ENCODE assay signal across 8 mouse cellular contexts in the genomic region with DNA sequence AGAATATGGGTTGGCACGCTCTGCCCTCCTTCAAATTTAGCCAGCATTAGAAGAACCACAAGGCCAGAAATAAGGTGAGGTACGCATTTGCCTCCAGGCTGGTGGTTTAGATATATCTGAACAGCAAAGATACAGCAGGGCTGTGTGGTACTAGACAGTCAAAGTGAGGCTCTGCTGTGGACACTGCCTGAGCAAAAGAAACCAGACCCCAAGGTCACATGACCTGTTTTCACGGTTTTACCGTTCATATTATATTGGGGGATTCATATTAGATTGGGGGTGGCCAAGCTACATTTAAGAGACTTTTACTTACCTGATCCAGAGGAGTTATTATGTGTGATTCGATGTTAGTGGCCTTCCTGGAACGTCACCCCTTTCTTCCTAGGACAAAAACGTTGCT. TPM values are rescaled to one million over a fixed set of nuclear protein-coding genes. Genes with fewer than 3 reads are reported as not detected.
A peak's percentile ranks its signal among the peaks of the same experiment; 100 is the strongest.
DNase-seq lines count a peak whose midpoint lies in the region; ATAC-seq and TF ChIP-seq lines count a peak whose summit lies in the region.

No protein-coding gene starts in this region.

- H3K27me3 ChIP-seq in heart, embryonic 12.5 days (replicated peaks), result no peaks in the 10 kb centered on the region
- H3K27me3 ChIP-seq in ES-Bruce4 (ENCODE audit: control insufficient read depth, insufficient read depth, low read length, poor library complexity, severe bottlenecking), result 0 out of 2 replicates have a peak, but pooled peaks cover 2% of the 10 kb centered on the region
- peaks cover 11% of the 10 kb centered on the region for H3K27me3 ChIP-seq in forebrain, embryonic 13.5 days
- H3K27me3 ChIP-seq in liver, embryonic 14.5 days (ENCODE audit: control insufficient read depth, insufficient read depth, low read length), result no peaks in the 10 kb centered on the region

- no peaks in the 10 kb centered on the region for H3K9me3 ChIP-seq in heart, embryonic 12.5 days (replicated peaks)
- no peaks in the 10 kb centered on the region for H3K9me3 ChIP-seq in ES-Bruce4 (replicated peaks; ENCODE audit: control insufficient read depth, insufficient read depth, low read length, poor library complexity, severe bottlenecking)
- H3K9me3 ChIP-seq in forebrain, embryonic 13.5 days (replicated peaks), result no peaks in the 10 kb centered on the region
- H3K9me3 ChIP-seq in liver, embryonic 14.5 days (ENCODE audit: control insufficient read depth, low read length), result no peaks in the 10 kb centered on the region

- peaks cover 34% of the 10 kb centered on the region for H3K4me1 ChIP-seq in heart, embryonic 12.5 days (replicated peaks)
- H3K4me1 ChIP-seq in ES-Bruce4 (ENCODE audit: control insufficient read depth, insufficient read depth, low read length), result no peaks in the 10 kb centered on the region
- H3K4me1 ChIP-seq in forebrain, embryonic 13.5 days, result peaks cover 12% of the 10 kb centered on the region
- peaks cover 27 to 49% of the 10 kb centered on the region in 2 experiments for H3K4me1 ChIP-seq in liver, embryonic 14.5 days (replicated peaks; ENCODE audit: control insufficient read depth in 2 of 2, insufficient read depth in 2 of 2, low read length in 1 of 2)

- no peak for TF ChIP-seq POLR2A in ES-Bruce4 (IDR thresholded peaks at IDR 0.05; ENCODE audit: insufficient read depth, low read length)

- TF ChIP-seq EP300 in ES-Bruce4 (IDR thresholded peaks at IDR 0.05; ENCODE audit: insufficient read depth, low read depth, low read length), result no peak
- no peak for TF ChIP-seq EP300 in liver, embryonic 14.5 days (IDR thresholded peaks at IDR 0.05; ENCODE audit: low read depth)

- H3K4me2 ChIP-seq in heart, embryonic 12.5 days, result peak overlapping the region; percentile 91
- H3K4me2 ChIP-seq in forebrain, embryonic 13.5 days, result peak overlapping the region; percentile 66
- peak overlapping the region; percentile 97 for H3K4me2 ChIP-seq in liver, embryonic 14.5 days (ENCODE audit: low read depth)

- H3K9ac ChIP-seq in heart, embryonic 12.5 days, result peak overlapping the region; percentile 74
- H3K9ac ChIP-seq in ES-Bruce4 (ENCODE audit: low read depth, poor library complexity, severe bottlenecking), result peak overlapping the region; percentile 16
- H3K9ac ChIP-seq in forebrain, embryonic 13.5 days, result peak overlapping the region; percentile 52
- H3K9ac ChIP-seq in liver, embryonic 14.5 days (replicated peaks), result peak overlapping the region; percentile 94

- ATAC-seq in heart, embryonic 12.5 days (ENCODE audit: insufficient number of reproducible peaks, low FRiP score), result 0 out of 2 replicates have a peak, but pooled peaks have one; percentile 27
- no peak; the same call in 1 of the 2 replicates for ATAC-seq in forebrain, embryonic 13.5 days
- peak; percentile 32 for ATAC-seq in liver, embryonic 14.5 days (ENCODE audit: insufficient read depth)

- TF ChIP-seq CTCF in ES-Bruce4 (IDR thresholded peaks at IDR 0.05; ENCODE audit: low read depth, low read length), result no peak
- TF ChIP-seq CTCF in liver, embryonic 14.5 days (IDR thresholded peaks at IDR 0.05; ENCODE audit: low read depth), result no peak

- WGBS in heart, embryonic 12.5 days, result 24% methylated on average over 7 of the region's 7 CpGs
- WGBS in forebrain, embryonic 13.5 days, result 38% methylated on average over 7 of the region's 7 CpGs
- WGBS in liver, embryonic 14.5 days (ENCODE audit: insufficient replicate concordance), result 5% methylated on average over 7 of the region's 7 CpGs

- no peak for DNase-seq in heart, adult 18-20 months
- DNase-seq in liver, embryonic 14.5 days (ENCODE audit: low read depth in 3 of 3, low spot score in 3 of 3), result no peak
- DNase-seq in right cerebral cortex, postnatal 36 days (ENCODE audit: low spot score in 2 of 2), result no peak
- no peak for DNase-seq in kidney, adult 18-20 months
- DNase-seq in gastrocnemius, adult 8-10 months (ENCODE audit: low spot score in 2 of 2), result no peak

- peak overlapping the region; percentile 57 for H3K4me3 ChIP-seq in heart, embryonic 12.5 days
- no peak overlapping the region for H3K4me3 ChIP-seq in ES-Bruce4 (ENCODE audit: low read depth, low read length)
- H3K4me3 ChIP-seq in forebrain, embryonic 13.5 days, result peak overlapping the region; percentile 41
- peak overlapping the region; percentile 73 to 75 for H3K4me3 ChIP-seq in liver, embryonic 14.5 days (ENCODE audit: insufficient read depth in 1 of 2, low read depth in 2 of 2, low read length in 2 of 2)

- peaks cover 9% of the 10 kb centered on the region; the same call in 1 of the 2 replicates for H3K36me3 ChIP-seq in heart, embryonic 12.5 days
- no peaks in the 10 kb centered on the region for H3K36me3 ChIP-seq in ES-Bruce4 (ENCODE audit: control insufficient read depth, insufficient read depth, low read length, poor library complexity, severe bottlenecking)
- H3K36me3 ChIP-seq in forebrain, embryonic 13.5 days (ENCODE audit: poor library complexity, severe bottlenecking), result no peaks in the 10 kb centered on the region
- H3K36me3 ChIP-seq in liver, embryonic 14.5 days (replicated peaks; ENCODE audit: control insufficient read depth, insufficient read depth, low read depth), result peaks cover 7% of the 10 kb centered on the region

- peak overlapping the region; percentile 70 for H3K27ac ChIP-seq in heart, embryonic 12.5 days (ENCODE audit: poor library complexity, severe bottlenecking)
- H3K27ac ChIP-seq in ES-Bruce4 (ENCODE audit: insufficient read depth, low read length), result no peak overlapping the region
- H3K27ac ChIP-seq in forebrain, embryonic 13.5 days, result no peak overlapping the region
- H3K27ac ChIP-seq in liver, embryonic 14.5 days, result peak overlapping the region; percentile 72

RNA-seq across cellular contexts. Expression of a gene that starts 0.7 kb away (rescaled TPM):
- 7.6 and 7.7 TPM in 2 replicates for polyA plus RNA-seq in heart, embryonic 12.5 days (2016; fragmentation: Nextera tagmentation; extraction: Ambion mirVana)
- total RNA-seq in heart, adult 18-20 months (2021), result 10 to 100 TPM; 13.2 to 18.6 TPM
- 18.5 and 20.1 TPM in 2 replicates for polyA plus RNA-seq in ES-Bruce4 (2011; ENCODE audit: insufficient read depth, insufficient read length, low read depth, missing spikeins)
- 1.6 and 1.9 TPM in 2 replicates for polyA plus RNA-seq in forebrain, embryonic 13.5 days (2015; fragmentation: Nextera tagmentation; extraction: Ambion mirVana)
- polyA plus RNA-seq in liver, embryonic 14.5 days (2012; rRNA removed), result 7.6 and 10.4 TPM in 2 replicates
- 15.1 and 16.6 TPM in 2 replicates for polyA plus RNA-seq in liver, embryonic 14.5 days (2014; fragmentation: Nextera tagmentation; extraction: Ambion mirVana)
- total RNA-seq in gastrocnemius, adult 8-10 months (2022), result 10 to 100 TPM; 12.0 to 13.7 (median 12.9) TPM

RNA-seq across cellular contexts. Expression of a gene that starts 31.2 kb away (rescaled TPM):
- 0.09 and 0.22 TPM in 2 replicates for polyA plus RNA-seq in heart, embryonic 12.5 days (2016; fragmentation: Nextera tagmentation; extraction: Ambion mirVana)
- 1 to 10 TPM; 2.5 to 3.5 TPM for total RNA-seq in heart, adult 18-20 months (2021)
- 0.27 TPM in 1 of 2 replicates, not detected in the other for polyA plus RNA-seq in ES-Bruce4 (2011; ENCODE audit: insufficient read depth, insufficient read length, low read depth, missing spikeins)
- 0.08 TPM in 1 of 2 replicates, not detected in the other for polyA plus RNA-seq in forebrain, embryonic 13.5 days (2015; fragmentation: Nextera tagmentation; extraction: Ambion mirVana)
- 0.10 and 0.16 TPM in 2 replicates for polyA plus RNA-seq in liver, embryonic 14.5 days (2012; rRNA removed)
- polyA plus RNA-seq in liver, embryonic 14.5 days (2014; fragmentation: Nextera tagmentation; extraction: Ambion mirVana), result 0.29 and 0.34 TPM in 2 replicates
- total RNA-seq in gastrocnemius, adult 8-10 months (2022), result under 1 TPM in 3 of 4 experiments, not detected in 1; 0.13 to 0.21 (median 0.17) TPM

RNA-seq across cellular contexts. Expression of a gene that starts 44.3 kb away (rescaled TPM):
- 3.3 and 5.3 TPM in 2 replicates for polyA plus RNA-seq in heart, embryonic 12.5 days (2016; fragmentation: Nextera tagmentation; extraction: Ambion mirVana)
- 1 to 10 TPM; 2.4 to 2.8 TPM for total RNA-seq in heart, adult 18-20 months (2021)
- polyA plus RNA-seq in ES-Bruce4 (2011; ENCODE audit: insufficient read depth, insufficient read length, low read depth, missing spikeins), result 88.5 and 95.4 TPM in 2 replicates
- polyA plus RNA-seq in forebrain, embryonic 13.5 days (2015; fragmentation: Nextera tagmentation; extraction: Ambion mirVana), result 4.2 and 5.2 TPM in 2 replicates
- 9.6 and 12.4 TPM in 2 replicates for polyA plus RNA-seq in liver, embryonic 14.5 days (2012; rRNA removed)
- polyA plus RNA-seq in liver, embryonic 14.5 days (2014; fragmentation: Nextera tagmentation; extraction: Ambion mirVana), result 1.6 and 2.8 TPM in 2 replicates
- total RNA-seq in gastrocnemius, adult 8-10 months (2022), result 1 to 10 TPM; 1.4 to 3.1 (median 1.8) TPM

RNA-seq across cellular contexts. Expression of a gene that starts 44.8 kb away (rescaled TPM):
- 0.39 and 0.52 TPM in 2 replicates for polyA plus RNA-seq in heart, embryonic 12.5 days (2016; fragmentation: Nextera tagmentation; extraction: Ambion mirVana)
- 10 to 100 TPM; 13.2 to 13.7 TPM for total RNA-seq in heart, adult 18-20 months (2021)
- 8.1 and 8.7 TPM in 2 replicates for polyA plus RNA-seq in ES-Bruce4 (2011; ENCODE audit: insufficient read depth, insufficient read length, low read depth, missing spikeins)
- 0.71 and 0.80 TPM in 2 replicates for polyA plus RNA-seq in forebrain, embryonic 13.5 days (2015; fragmentation: Nextera tagmentation; extraction: Ambion mirVana)
- 0.09 and 0.23 TPM in 2 replicates for polyA plus RNA-seq in liver, embryonic 14.5 days (2012; rRNA removed)
- 0.04 and 0.13 TPM in 2 replicates for polyA plus RNA-seq in liver, embryonic 14.5 days (2014; fragmentation: Nextera tagmentation; extraction: Ambion mirVana)
- 10 to 100 TPM; 25.5 to 30.8 (median 29.7) TPM for total RNA-seq in gastrocnemius, adult 8-10 months (2022)

RNA-seq across cellular contexts. Expression of a gene that starts 53.6 kb away (rescaled TPM):
- 4.3 and 4.4 TPM in 2 replicates for polyA plus RNA-seq in heart, embryonic 12.5 days (2016; fragmentation: Nextera tagmentation; extraction: Ambion mirVana)
- total RNA-seq in heart, adult 18-20 months (2021), result 10 to 100 TPM; 18.9 to 20.0 TPM
- polyA plus RNA-seq in ES-Bruce4 (2011; ENCODE audit: insufficient read depth, insufficient read length, low read depth, missing spikeins), result 29.6 and 32.2 TPM in 2 replicates
- polyA plus RNA-seq in forebrain, embryonic 13.5 days (2015; fragmentation: Nextera tagmentation; extraction: Ambion mirVana), result 6.0 and 7.4 TPM in 2 replicates
- 8.2 and 9.2 TPM in 2 replicates for polyA plus RNA-seq in liver, embryonic 14.5 days (2012; rRNA removed)
- polyA plus RNA-seq in liver, embryonic 14.5 days (2014; fragmentation: Nextera tagmentation; extraction: Ambion mirVana), result 1.0 and 1.3 TPM in 2 replicates
- total RNA-seq in gastrocnemius, adult 8-10 months (2022), result 10 to 100 TPM; 13.7 to 25.0 (median 20.8) TPM

Comparison
In these comparisons a context has a peak if more than half of its experiments do, and no peak if none do; other contexts are left out.
1. H3K27ac ChIP-seq: peak in heart, embryonic 12.5 days (single experiment) and liver, embryonic 14.5 days (single experiment); none in ES-Bruce4 (single experiment) and forebrain, embryonic 13.5 days (single experiment).
2. H3K9ac ChIP-seq: peak in every context shown above with its lines; median percentile 94 in liver, embryonic 14.5 days; 74 in heart, embryonic 12.5 days; 52 in forebrain, embryonic 13.5 days; 16 in ES-Bruce4.
3. Peak in every context shown above with its lines, with median percentiles within 50 percentile points of each other: H3K4me2 ChIP-seq.